Mouse (Mus musculus) left cerebral cortex, postnatal 14 days (tissue): ENCODE measurements around the gene Calb2. TPM values are rescaled to one million over a fixed set of nuclear protein-coding genes. Genes with fewer than 3 reads are reported as not detected.

Experiments
- DNase-seq, 2 experiments: peaks; one replicate each; pipeline ENCODE4 v3.0.0; 2021 to 2022; ENCODE audit warnings: low spot score in 2 of 2, mixed read lengths in 1 of 2
- intact Hi-C: fragments of 180-260 bp; cut with DNase I; formaldehyde crosslinking; loops from one replicate; pipeline ENCODE4 v1.15.1; 2025
- long read RNA-seq, 2 experiments: library from polyadenylated mRNA; stranded (forward); transcript quantifications; one replicate each; pipeline ENCODE4 v2.0.0; 2021
- total RNA-seq, 2 experiments: library from RNA; stranded (reverse); gene quantifications; 2 replicates each; pipeline ENCODE4 v1.2.3; 2021

Calb2 gene
- 10 to 100 TPM; 31.9 to 49.8 TPM for total RNA-seq
- long read RNA-seq, experiment 1, transcript Calb2-201 (11 exons, 1,431 nt): major isoform, 52 of 52 reads
- long read RNA-seq, experiment 1, partial matches to known transcripts: 0 of 52 reads
- long read RNA-seq, experiment 1, other reads (novel, unspliced or antisense): 0 of 52 reads
- long read RNA-seq, experiment 2, transcript Calb2-201 (11 exons, 1,431 nt): major isoform, 52 of 54 reads
- long read RNA-seq, experiment 2, partial matches to known transcripts: 2 of 54 reads
- long read RNA-seq, experiment 2, other reads (novel, unspliced or antisense): 0 of 54 reads

- peak; percentile 84 to 86 for DNase-seq
- intact Hi-C loops: loop anchor here (1.0 kb wide), 1 partner anchor 310 kb away; no protein-coding TSS in a partner anchor
Observed at GRCm38 (mm10) chr8:110168046-110168445, at the start of gene Calb2. TSS of gene Calb2 (minus strand) at chr8:110168210.

GRCm38 (mm10) chr8:110217681-110218131, 49.7 kb upstream of the Calb2 start:
- peak; percentile 100 for DNase-seq
- intact Hi-C loops: no loop called here

GRCm38 (mm10) chr8:110217198-110217597, 49.2 kb upstream of the Calb2 start:
- peak in 1 of 2 experiments; percentile 11 for DNase-seq
- intact Hi-C loops: no loop called here

- intact Hi-C loops: no loop called here
- DNase-seq: no peak
Observed at GRCm38 (mm10) chr8:110216253-110216652, 48.2 kb upstream of the Calb2 start.

- intact Hi-C loops: no loop called here
- DNase-seq: no peak
Observed at GRCm38 (mm10) chr8:110215365-110215764, 47.4 kb upstream of the Calb2 start, which contains the start of gene Cmtr2. TSS of gene Cmtr2 (plus strand) at chr8:110215665.

- intact Hi-C loops: no loop called here
- no peak for DNase-seq
Observed at GRCm38 (mm10) chr8:110201806-110202205, 33.8 kb upstream of the Calb2 start.

- intact Hi-C loops: no loop called here
- no peak for DNase-seq
Observed at GRCm38 (mm10) chr8:110196678-110197077, 28.7 kb upstream of the Calb2 start.

- intact Hi-C loops: no loop called here
- peak; percentile 41 to 80 for DNase-seq
Observed at GRCm38 (mm10) chr8:110188961-110189750, 21.1 kb upstream of the Calb2 start.

- intact Hi-C loops: no loop called here
Observed at GRCm38 (mm10) chr8:110185538-110185937, 17.5 kb upstream of the Calb2 start.

GRCm38 (mm10) chr8:110183748-110184147, 15.7 kb upstream of the Calb2 start:
- intact Hi-C loops: no loop called here
- DNase-seq: no peak

More at GRCm38 (mm10) chr8:110185538-110185937, 17.5 kb upstream of the Calb2 start:
- no peak for DNase-seq

- intact Hi-C loops: no loop called here
- peak in 1 of 2 experiments; percentile 33 for DNase-seq
Observed at GRCm38 (mm10) chr8:110182735-110183367, 14.8 kb upstream of the Calb2 start.

- intact Hi-C loops: no loop called here
- peak; percentile 40 to 43 for DNase-seq
Observed at GRCm38 (mm10) chr8:110177359-110178155, 9.5 kb upstream of the Calb2 start.

GRCm38 (mm10) chr8:110174826-110175225, 6.8 kb upstream of the Calb2 start:
- no peak for DNase-seq
- intact Hi-C loops: no loop called here

- intact Hi-C loops: no loop called here
- no peak for DNase-seq
Observed at GRCm38 (mm10) chr8:110172161-110172560, 4.2 kb upstream of the Calb2 start.

- no peak for DNase-seq
- intact Hi-C loops: no loop called here
Observed at GRCm38 (mm10) chr8:110166270-110166669, 1.7 kb downstream of the Calb2 start.

- no peak for DNase-seq
- intact Hi-C loops: no loop called here
Observed at GRCm38 (mm10) chr8:110162007-110162406, 6.0 kb downstream of the Calb2 start.

GRCm38 (mm10) chr8:110152951-110153350, 15.1 kb downstream of the Calb2 start:
- no peak for DNase-seq
- intact Hi-C loops: no loop called here

GRCm38 (mm10) chr8:110145538-110145937, 22.5 kb downstream of the Calb2 start:
- intact Hi-C loops: no loop called here
- DNase-seq: peak; percentile 56 to 75

- intact Hi-C loops: no loop called here
- DNase-seq: no peak
Observed at GRCm38 (mm10) chr8:110140770-110141169, 27.2 kb downstream of the Calb2 start.
